Mouse (Mus musculus) ES-E14 (cell line): ENCODE results near the gene Tmem223. TPM values are rescaled to one million over a fixed set of nuclear protein-coding genes. Genes with fewer than 3 reads are reported as not detected.

Experiments used
- DNase-seq: peaks from one replicate; pipeline ENCODE4 v3.0.0-alpha.2; 2013; ENCODE audit warnings: low read depth, low spot score
- H3K27ac ChIP-seq: 2 replicates; pipeline ENCODE4 v1.5.1; 2012; ENCODE audit warnings: low read depth, mild to moderate bottlenecking, low read length, moderate library complexity, mixed read lengths; ENCODE audit not compliant: poor library complexity, insufficient read depth, severe bottlenecking
- H3K36me3 ChIP-seq: 2 replicates; pipeline ENCODE4 v1.6.1; 2012; ENCODE audit warnings: mild to moderate bottlenecking, low read length, moderate library complexity, mixed read lengths; ENCODE audit not compliant: control insufficient read depth, poor library complexity, insufficient read depth, severe bottlenecking
- H3K4me1 ChIP-seq, 2 experiments: fragments of 150-350 bp in 1 of 2; sonication (generic) in 1 of 2; 2 replicates each; pipeline ENCODE4 v1.6.1; 2012; ENCODE audit warnings: low read length in 2 of 2, mild to moderate bottlenecking in 1 of 2, mixed read lengths in 1 of 2; ENCODE audit not compliant: control insufficient read depth in 2 of 2, insufficient read depth in 2 of 2, poor library complexity in 1 of 2
- H3K4me3 ChIP-seq, 2 experiments: fragments of 150-350 bp in 1 of 2; sonication (generic) in 1 of 2; 2 replicates each; pipeline ENCODE4 v1.5.1; 2012; ENCODE audit warnings: low read length in 2 of 2, low read depth in 1 of 2, mild to moderate bottlenecking in 1 of 2, mixed read lengths in 1 of 2; ENCODE audit not compliant: insufficient read depth in 1 of 2, poor library complexity in 1 of 2, severe bottlenecking in 1 of 2
- H3K9ac ChIP-seq: 2 replicates; pipeline ENCODE4 v1.6.1; 2012; ENCODE audit warnings: low read depth, mild to moderate bottlenecking, low read length, mixed read lengths; ENCODE audit not compliant: poor library complexity, insufficient read depth, severe bottlenecking
- H3K9me3 ChIP-seq: fragments of 150-350 bp; sonication (generic); 2 replicates; pipeline ENCODE4 v1.6.1; 2012; ENCODE audit warnings: low read depth, mild to moderate bottlenecking, low read length; ENCODE audit not compliant: control insufficient read depth, insufficient read depth
- CHD2 ChIP-seq: IDR thresholded peaks from 2 replicates; pipeline ENCODE4 v1.6.1; 2014; ENCODE audit warnings: mild to moderate bottlenecking, low read depth, low read length, inconsistent platforms
- HCFC1 ChIP-seq: IDR thresholded peaks from 2 replicates; pipeline ENCODE4 v1.6.1; 2012; ENCODE audit warnings: low read length, inconsistent platforms, borderline replicate concordance; ENCODE audit not compliant: insufficient read depth
- MAFK ChIP-seq: IDR thresholded peaks from 2 replicates; pipeline ENCODE4 v1.6.1; 2014; ENCODE audit warnings: mild to moderate bottlenecking, low read depth, low read length, inconsistent platforms; ENCODE audit not compliant: insufficient read depth
- ZC3H11A ChIP-seq: IDR thresholded peaks from 2 replicates; pipeline ENCODE4 v1.6.1; 2012; ENCODE audit warnings: low read depth, mild to moderate bottlenecking, inconsistent platforms, low read length, borderline replicate concordance
- ZNF384 ChIP-seq: IDR thresholded peaks from 2 replicates; pipeline ENCODE4 v1.6.1; 2012; ENCODE audit warnings: low read depth, low read length, inconsistent platforms
- in situ Hi-C, 2 experiments: fragments of 600-800 bp; cut with MboI; formaldehyde crosslinking; loops; one replicate each; pipeline ENCODE4 v1.15.1; 2025; ENCODE audit warnings: low sequenced_read_pairs in 2 of 2, inconsistent platforms in 1 of 2; ENCODE audit not compliant: unreplicated experiment in 2 of 2
- total RNA-seq: library from RNA; depleted of rRNA; stranded (reverse); fragments of 300-350 nt; gene quantifications from 2 replicates; pipeline ENCODE4 v1.2.3, GENCODE M21; 2012

The Tmem223 gene
- total RNA-seq, 1 experiment: 77.3 TPM

GRCm38 (mm10) chr19:8772996-8773395 is 2.2 kb downstream of the Tmem223 start:
- Histone ChIP-seq H3K27ac (no peak overlapping the region), H3K4me3 (peak overlapping the region in 1 of 2 experiments; percentile 12; a peak in 1 of 4 replicates), H3K9ac (no peak overlapping the region), H3K4me1 (peaks cover 0 to 7% of the 10 kb centered on the region in 2 experiments; a peak in 3 of 4 replicates), H3K36me3 (peaks cover 17% of the 10 kb centered on the region), H3K9me3 (no peaks in the 10 kb centered on the region)
- no peak for TF ChIP-seq CHD2
- no peak for TF ChIP-seq ZNF384
- no peak for TF ChIP-seq HCFC1
- TF ChIP-seq ZC3H11A: no peak
- TF ChIP-seq MAFK: no peak
- in situ Hi-C loops: no loop called here
- DNase-seq: no peak

GRCm38 (mm10) chr19:8773409-8773808 is 2.6 kb downstream of the Tmem223 start:
- Histone ChIP-seq H3K9ac (peak overlapping the region; percentile 65; the same call in 1 of the 2 replicates), H3K4me1 (peaks cover 0 to 7% of the 10 kb centered on the region in 2 experiments; a peak in 3 of 4 replicates), H3K27ac (no peak overlapping the region), H3K9me3 (no peaks in the 10 kb centered on the region), H3K4me3 (peak overlapping the region; percentile 81 to 88), H3K36me3 (peaks cover 19% of the 10 kb centered on the region)
- no peak for DNase-seq
- no peak for TF ChIP-seq CHD2
- in situ Hi-C loops: no loop called here

GRCm38 (mm10) chr19:8774086-8774835 is 3.5 kb downstream of the Tmem223 start, which contains the start of gene Tmem179b:
Tmem179b (minus strand) TSS chr19:8774467.
- Histone ChIP-seq H3K4me3 (peak within 1 kb of the TSS; percentile 81 to 88), H3K9me3 (no peaks in the 10 kb centered on the region), H3K4me1 (peaks cover 0 to 7% of the 10 kb centered on the region in 2 experiments; a peak in 3 of 4 replicates), H3K9ac (peak within 1 kb of the TSS; percentile 96), H3K36me3 (peaks cover 20% of the 10 kb centered on the region), H3K27ac (peak within 1 kb of the TSS; percentile 94)
- DNase-seq: peak; percentile 94
- TF ChIP-seq HCFC1 (peak; percentile 70; the same call in 1 of the 2 replicates), MAFK (no peak), CHD2 (no peak), ZC3H11A (no peak), ZNF384 (no peak)
- in situ Hi-C loops: no loop called here

- peaks cover 0 to 7% of the 10 kb centered on the region in 2 experiments; a peak in 3 of 4 replicates for H3K4me1 ChIP-seq
- H3K4me3 ChIP-seq: peak overlapping the region; percentile 81 to 88
- DNase-seq: no peak
- peak overlapping the region; percentile 96 for H3K9ac ChIP-seq
- peaks cover 23% of the 10 kb centered on the region for H3K36me3 ChIP-seq
- no peaks in the 10 kb centered on the region for H3K9me3 ChIP-seq
- peak overlapping the region; percentile 94 for H3K27ac ChIP-seq
- in situ Hi-C loops: no loop called here
- TF ChIP-seq ZC3H11A: no peak
- no peak for TF ChIP-seq HCFC1
- no peak for TF ChIP-seq MAFK
Measured at GRCm38 (mm10) chr19:8774951-8775421, 4.2 kb downstream of the Tmem223 start.
